Mouse (Mus musculus) liver, embryonic 13.5 days (tissue): ENCODE data around the gene Cdh20. TPM values are rescaled to one million over a fixed set of nuclear protein-coding genes. Genes with fewer than 3 reads are reported as not detected.
"Not testable (repeated sequence)": the region's sequence is repeated elsewhere in the genome, so short reads cannot be mapped to it uniquely, and the experiment has no call there.

Experiments
- ATAC-seq: fragments of 200-750 bp; cut with Nextera tagmentation; 2 replicates; pipeline ENCODE4 v1.8.0; 2017; ENCODE audit warnings: low read depth, mild to moderate bottlenecking, moderate number of reproducible peaks, moderate library complexity
- DNase-seq: peaks from one replicate; pipeline ENCODE4 v3.0.0; 2022
- H3K27ac ChIP-seq: fragments of 300-500 bp; sonication (generic); 2 replicates; pipeline ENCODE4 v1.5.1; 2015; ENCODE audit warnings: moderate library complexity, mild to moderate bottlenecking, inconsistent platforms
- H3K27me3 ChIP-seq: fragments of 300-500 bp; sonication (generic); 2 replicates; pipeline ENCODE4 v1.6.1; 2015; ENCODE audit warnings: mild to moderate bottlenecking, inconsistent platforms
- H3K36me3 ChIP-seq: fragments of 300-500 bp; sonication (generic); 2 replicates; pipeline ENCODE4 v1.6.1; 2015; ENCODE audit warnings: mild to moderate bottlenecking, inconsistent platforms
- H3K4me1 ChIP-seq: fragments of 300-500 bp; sonication (generic); replicated peaks from 2 replicates; pipeline ENCODE4 v1.6.1; 2015; ENCODE audit warnings: inconsistent platforms
- H3K4me2 ChIP-seq: fragments of 300-500 bp; sonication (generic); 2 replicates; pipeline ENCODE4 v1.6.1; 2015; ENCODE audit warnings: inconsistent platforms, mild to moderate bottlenecking, moderate library complexity
- H3K4me3 ChIP-seq: fragments of 300-500 bp; sonication (generic); replicated peaks from 2 replicates; pipeline ENCODE4 v1.5.1; 2015; ENCODE audit warnings: mild to moderate bottlenecking, inconsistent platforms
- H3K9ac ChIP-seq: fragments of 300-500 bp; sonication (generic); 2 replicates; pipeline ENCODE4 v1.6.1; 2015; ENCODE audit warnings: mild to moderate bottlenecking, inconsistent platforms
- H3K9me3 ChIP-seq: fragments of 300-500 bp; sonication (generic); replicated peaks from 2 replicates; pipeline ENCODE4 v1.6.1; 2016; ENCODE audit warnings: inconsistent platforms
- WGBS: fragments of 180-500 bp; shearing (Covaris S2); methylation state at CpG from one replicate; pipeline ENCODE4 v1.1.7; 2015; ENCODE audit not compliant: insufficient replicate concordance; 5-methylcytosine and 5-hydroxymethylcytosine counted together
- polyA plus RNA-seq: library from polyadenylated mRNA; unstranded; fragments of >200 nt; fragmentation: Nextera tagmentation; extraction: Ambion mirVana; gene quantifications from 2 replicates; pipeline ENCODE4 v1.2.1, GENCODE M21; 2015

Gene Cdh20
- polyA plus RNA-seq, 1 experiment from 2014 or later, result not detected

GRCm38 (mm10) chr1:104917307-104917836 is 149.0 kb downstream of the Cdh20 start:
- H3K36me3 ChIP-seq, result no peaks in the 10 kb centered on the region
- no peaks in the 10 kb centered on the region for H3K9me3 ChIP-seq
- no peak overlapping the region for H3K9ac ChIP-seq
- H3K4me1 ChIP-seq, result no peaks in the 10 kb centered on the region
- H3K4me2 ChIP-seq, result no peak overlapping the region
- no peak overlapping the region for H3K4me3 ChIP-seq
- ATAC-seq (no peak), DNase-seq (no peak)
- no peak overlapping the region for H3K27ac ChIP-seq
- 59% methylated on average over 1 of the region's 1 CpGs for WGBS
- no peaks in the 10 kb centered on the region for H3K27me3 ChIP-seq

GRCm38 (mm10) chr1:104933051-104933450 is 164.7 kb downstream of the Cdh20 start:
- DNase-seq, result no peak
- WGBS, result 44% methylated on average over 7 of the region's 7 CpGs

GRCm38 (mm10) chr1:104936966-104937365 is 168.6 kb downstream of the Cdh20 start:
- no peaks in the 10 kb centered on the region for H3K27me3 ChIP-seq
- ATAC-seq (no peak), DNase-seq (no peak)
- no peak overlapping the region for H3K4me2 ChIP-seq
- H3K27ac ChIP-seq, result no peak overlapping the region
- H3K9ac ChIP-seq, result no peak overlapping the region
- H3K9me3 ChIP-seq, result no peaks in the 10 kb centered on the region
- no peaks in the 10 kb centered on the region for H3K36me3 ChIP-seq
- H3K4me3 ChIP-seq, result no peak overlapping the region
- WGBS, result 67% methylated on average over 4 of the region's 4 CpGs
- no peaks in the 10 kb centered on the region for H3K4me1 ChIP-seq

More at GRCm38 (mm10) chr1:104933051-104933450, 164.7 kb downstream of the Cdh20 start:
- Histone ChIP-seq H3K27ac (no peak overlapping the region), H3K4me1 (no peaks in the 10 kb centered on the region), H3K9me3 (no peaks in the 10 kb centered on the region), H3K4me3 (no peak overlapping the region), H3K36me3 (no peaks in the 10 kb centered on the region), H3K4me2 (no peak overlapping the region), H3K9ac (no peak overlapping the region), H3K27me3 (no peaks in the 10 kb centered on the region)
- ATAC-seq, result no peak

GRCm38 (mm10) chr1:104939156-104939555 is 170.8 kb downstream of the Cdh20 start:
- no peak overlapping the region for H3K9ac ChIP-seq
- no peaks in the 10 kb centered on the region for H3K36me3 ChIP-seq
- ATAC-seq (no peak), DNase-seq (no peak)
- H3K9me3 ChIP-seq, result no peaks in the 10 kb centered on the region
- H3K27me3 ChIP-seq, result no peaks in the 10 kb centered on the region
- no peaks in the 10 kb centered on the region for H3K4me1 ChIP-seq
- H3K27ac ChIP-seq, result no peak overlapping the region
- no peak overlapping the region for H3K4me2 ChIP-seq
- H3K4me3 ChIP-seq, result no peak overlapping the region

DNA sequence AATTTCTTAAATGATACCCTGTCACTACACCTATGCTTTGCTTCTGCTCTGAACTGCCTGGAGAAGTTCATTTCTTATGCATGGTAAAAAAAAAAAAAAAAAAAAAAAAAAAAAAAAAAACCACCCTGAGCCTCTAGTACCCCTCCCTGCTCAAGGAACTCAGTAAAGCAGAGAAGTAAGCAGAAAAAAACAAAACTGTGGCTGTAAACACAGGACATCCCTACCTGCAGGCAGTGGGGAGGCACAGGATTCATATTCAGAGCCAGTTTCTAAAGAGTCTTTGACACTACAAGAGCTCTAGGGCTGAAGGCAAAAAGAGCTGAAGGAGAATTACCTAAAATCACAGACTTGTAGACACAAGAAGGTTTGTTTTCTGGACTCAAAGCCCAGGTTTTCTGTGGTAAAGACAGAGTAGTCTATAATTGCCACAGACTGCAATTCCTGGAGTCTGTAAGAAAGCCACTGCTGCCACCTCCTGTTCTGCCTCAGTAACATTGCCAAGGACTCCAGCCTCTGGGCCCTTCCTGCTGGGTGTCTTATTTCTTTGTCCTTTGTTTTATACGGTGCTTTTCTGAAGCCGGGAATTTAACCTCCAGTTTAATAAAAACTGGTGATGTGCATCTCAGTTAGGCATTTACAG is 176.3 kb downstream of the Cdh20 start:
- no peak overlapping the region for H3K4me2 ChIP-seq
- no peak overlapping the region for H3K27ac ChIP-seq
- no peaks in the 10 kb centered on the region for H3K9me3 ChIP-seq
- H3K4me3 ChIP-seq, result no peak overlapping the region
- ATAC-seq, result no peak
- H3K9ac ChIP-seq, result no peak overlapping the region
- H3K4me1 ChIP-seq, result no peaks in the 10 kb centered on the region
- no peaks in the 10 kb centered on the region for H3K27me3 ChIP-seq
- DNase-seq, result no peak
- WGBS, result 45% methylated on average over 2 of the region's 2 CpGs
- no peaks in the 10 kb centered on the region for H3K36me3 ChIP-seq

DNA sequence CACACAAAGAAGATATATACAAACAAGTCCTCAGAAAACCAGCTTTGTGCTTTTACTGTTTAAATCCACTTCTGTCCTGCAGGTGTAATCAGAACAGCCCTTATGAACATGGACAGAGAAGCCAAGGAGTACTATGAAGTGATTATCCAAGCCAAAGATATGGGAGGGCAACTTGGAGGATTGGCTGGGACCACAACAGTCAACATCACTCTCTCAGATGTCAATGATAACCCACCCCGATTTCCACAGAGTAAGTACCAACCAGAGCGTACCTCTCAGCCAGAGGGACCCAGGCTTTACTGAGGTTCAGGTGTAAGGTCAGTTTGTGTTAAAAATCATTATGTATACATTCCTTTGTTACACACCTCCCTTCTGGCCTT is 176.8 kb downstream of the Cdh20 start:
- no peak for ATAC-seq
- H3K36me3 ChIP-seq, result no peaks in the 10 kb centered on the region
- DNase-seq, result no peak
- no peak overlapping the region for H3K4me3 ChIP-seq
- H3K27ac ChIP-seq, result no peak overlapping the region
- no peaks in the 10 kb centered on the region for H3K9me3 ChIP-seq
- H3K9ac ChIP-seq, result no peak overlapping the region
- no peaks in the 10 kb centered on the region for H3K4me1 ChIP-seq
- no peak overlapping the region for H3K4me2 ChIP-seq
- WGBS, result 62% methylated on average over 2 of the region's 2 CpGs
- no peaks in the 10 kb centered on the region for H3K27me3 ChIP-seq

DNA sequence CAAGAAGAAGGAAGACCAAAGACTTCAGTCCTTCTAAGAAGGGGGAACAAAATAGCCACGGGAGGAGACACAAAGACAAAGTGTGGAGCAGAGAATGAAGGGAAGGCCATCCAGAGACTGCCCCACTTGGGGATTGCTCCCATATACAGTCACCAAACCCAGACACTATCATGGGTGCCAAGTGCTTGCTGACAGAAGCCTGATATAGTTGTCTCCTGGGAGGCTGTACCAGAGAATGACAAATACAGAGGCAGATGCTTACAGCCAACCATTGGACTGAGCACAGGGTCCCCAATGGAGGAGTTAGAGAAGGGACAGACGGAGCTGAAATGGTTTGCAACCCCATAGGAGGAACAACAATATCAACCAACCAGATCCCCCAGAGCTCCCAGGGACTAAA is 181.3 kb downstream of the Cdh20 start:
- H3K9ac ChIP-seq, DNase-seq, H3K4me1 ChIP-seq, H3K27me3 ChIP-seq, ATAC-seq, H3K36me3 ChIP-seq, H3K27ac ChIP-seq, H3K4me3 ChIP-seq, H3K4me2 ChIP-seq, H3K9me3 ChIP-seq: not testable (repeated sequence)
- 54% methylated on average over 2 of the region's 2 CpGs for WGBS

- DNase-seq (no peak), ATAC-seq (no peak)
- Histone ChIP-seq H3K4me2 (no peak overlapping the region), H3K4me3 (no peak overlapping the region), H3K9me3 (no peaks in the 10 kb centered on the region), H3K27me3 (no peaks in the 10 kb centered on the region), H3K27ac (no peak overlapping the region), H3K9ac (no peak overlapping the region), H3K36me3 (no peaks in the 10 kb centered on the region), H3K4me1 (no peaks in the 10 kb centered on the region)
- WGBS, result 42% methylated on average over 6 of the region's 6 CpGs
These were observed 188.7 kb downstream of the Cdh20 start for GRCm38 (mm10) chr1:104957046-104957445.

GRCm38 (mm10) chr1:104961670-104962069 is 193.3 kb downstream of the Cdh20 start:
- Histone ChIP-seq H3K9me3 (no peaks in the 10 kb centered on the region), H3K9ac (no peak overlapping the region), H3K27ac (no peak overlapping the region), H3K27me3 (no peaks in the 10 kb centered on the region), H3K4me3 (no peak overlapping the region), H3K4me2 (no peak overlapping the region), H3K4me1 (no peaks in the 10 kb centered on the region), H3K36me3 (no peaks in the 10 kb centered on the region)
- ATAC-seq (no peak), DNase-seq (no peak)
- 61% methylated on average over 3 of the region's 3 CpGs for WGBS

DNA sequence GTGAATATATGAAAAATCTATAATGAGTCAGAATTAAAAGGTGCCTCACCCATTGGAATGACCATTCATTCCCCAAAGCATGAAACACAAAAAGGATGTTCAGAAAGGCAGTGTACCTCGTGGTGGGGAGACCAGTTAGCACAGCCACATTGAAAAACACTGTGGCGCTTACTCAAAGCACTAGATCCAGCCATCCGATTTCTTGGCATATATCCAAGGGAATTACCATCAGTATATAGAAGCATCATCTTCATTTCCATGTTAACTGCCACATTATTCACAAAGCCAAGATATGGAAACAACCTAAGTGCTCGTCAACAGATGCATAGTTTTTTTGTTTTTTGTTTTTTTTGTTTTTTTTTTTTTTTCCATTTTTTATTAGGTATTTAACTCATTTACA is 193.9 kb downstream of the Cdh20 start:
- H3K9ac ChIP-seq, result no peak overlapping the region
- no peak overlapping the region for H3K27ac ChIP-seq
- no peak for DNase-seq
- no peaks in the 10 kb centered on the region for H3K9me3 ChIP-seq
- WGBS, result 67% methylated on average over 4 of the region's 4 CpGs
- no peaks in the 10 kb centered on the region for H3K4me1 ChIP-seq
- no peaks in the 10 kb centered on the region for H3K27me3 ChIP-seq
- ATAC-seq, result no peak
- no peak overlapping the region for H3K4me2 ChIP-seq
- no peaks in the 10 kb centered on the region for H3K36me3 ChIP-seq
- no peak overlapping the region for H3K4me3 ChIP-seq

DNA sequence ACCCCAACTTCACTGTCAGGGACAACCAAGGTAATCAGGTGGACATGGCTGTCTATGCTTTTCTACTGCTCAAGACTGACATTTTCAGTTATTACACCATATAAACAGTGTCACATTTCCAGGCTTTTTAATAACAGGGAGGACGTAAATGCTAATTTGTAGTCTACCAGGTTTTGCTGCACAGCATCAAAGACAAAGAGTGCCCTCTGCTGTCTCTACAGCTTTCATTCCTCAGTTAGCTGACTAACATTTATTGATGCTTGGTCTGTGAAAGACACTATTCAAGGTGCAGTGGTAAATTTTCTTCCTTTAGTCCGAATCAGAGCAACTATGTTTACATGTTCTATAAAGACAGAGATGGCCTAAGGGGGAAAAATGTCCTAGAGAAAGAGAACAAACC is 210.7 kb downstream of the Cdh20 start:
- DNase-seq (no peak), ATAC-seq (no peak)
- Histone ChIP-seq H3K9ac (no peak overlapping the region), H3K4me1 (no peaks in the 10 kb centered on the region), H3K4me2 (no peak overlapping the region), H3K27ac (no peak overlapping the region), H3K4me3 (no peak overlapping the region), H3K36me3 (no peaks in the 10 kb centered on the region), H3K9me3 (no peaks in the 10 kb centered on the region), H3K27me3 (no peaks in the 10 kb centered on the region)
- WGBS, result 46% methylated on average over 2 of the region's 2 CpGs

- Histone ChIP-seq H3K27ac (no peak overlapping the region), H3K9ac (no peak overlapping the region), H3K4me2 (no peak overlapping the region), H3K4me3 (no peak overlapping the region), H3K9me3 (no peaks in the 10 kb centered on the region), H3K27me3 (no peaks in the 10 kb centered on the region), H3K4me1 (no peaks in the 10 kb centered on the region), H3K36me3 (no peaks in the 10 kb centered on the region)
- ATAC-seq (no peak), DNase-seq (no peak)
- WGBS, result 55% methylated on average over 1 of the region's 1 CpGs
These were observed 211.9 kb downstream of the Cdh20 start for GRCm38 (mm10) chr1:104980273-104980672.
